Mouse (Mus musculus) forebrain, embryonic 15.5 days (tissue): ENCODE results near the gene Dtx3. TPM values are rescaled to one million over a fixed set of nuclear protein-coding genes. Genes with fewer than 3 reads are reported as not detected.
A peak's percentile ranks its signal among the peaks of the same experiment; 100 is the strongest.
"Not testable (repeated sequence)": the region's sequence is repeated elsewhere in the genome, so short reads cannot be mapped to it uniquely, and the experiment has no call there.

Experiments used
- ATAC-seq: fragments of 200-750 bp; cut with Nextera tagmentation; replicated peaks from 2 replicates; pipeline ENCODE4 v1.8.0; 2017; ENCODE audit warnings: mild to moderate bottlenecking, moderate TSS enrichment, moderate library complexity
- H3K27ac ChIP-seq: fragments of 300-500 bp; sonication (generic); replicated peaks from 2 replicates; pipeline ENCODE4 v1.5.1; 2015; ENCODE audit warnings: mild to moderate bottlenecking, inconsistent platforms
- H3K27me3 ChIP-seq: fragments of 300-500 bp; sonication (generic); 2 replicates; pipeline ENCODE4 v1.6.1; 2015; ENCODE audit warnings: inconsistent platforms
- H3K36me3 ChIP-seq: fragments of 300-500 bp; sonication (generic); 2 replicates; pipeline ENCODE4 v1.6.1; 2015; ENCODE audit warnings: mild to moderate bottlenecking, inconsistent platforms
- H3K4me1 ChIP-seq: fragments of 300-500 bp; sonication (generic); 2 replicates; pipeline ENCODE4 v1.6.1; 2015; ENCODE audit warnings: inconsistent platforms
- H3K4me2 ChIP-seq: fragments of 300-500 bp; sonication (generic); replicated peaks from 2 replicates; pipeline ENCODE4 v1.6.1; 2015; ENCODE audit warnings: mild to moderate bottlenecking, inconsistent platforms
- H3K4me3 ChIP-seq: fragments of 300-500 bp; sonication (generic); 2 replicates; pipeline ENCODE4 v1.5.1; 2015; ENCODE audit warnings: mild to moderate bottlenecking, inconsistent platforms
- H3K9ac ChIP-seq: fragments of 300-500 bp; sonication (generic); replicated peaks from 2 replicates; pipeline ENCODE4 v1.6.1; 2015; ENCODE audit warnings: mild to moderate bottlenecking, inconsistent platforms
- H3K9me3 ChIP-seq: fragments of 300-500 bp; sonication (generic); 2 replicates; pipeline ENCODE4 v1.6.1; 2016; ENCODE audit warnings: inconsistent platforms
- WGBS: fragments of 180-500 bp; shearing (Covaris S2); methylation state at CpG from one replicate; pipeline ENCODE4 v1.1.7; 2015; ENCODE audit warnings: mixed read lengths; 5-methylcytosine and 5-hydroxymethylcytosine counted together
- polyA plus RNA-seq: library from polyadenylated mRNA; unstranded; fragments of >200 nt; fragmentation: Nextera tagmentation; extraction: Ambion mirVana; gene quantifications from 2 replicates; pipeline ENCODE4 v1.2.1, GENCODE M21; 2015

Dtx3 gene
- polyA plus RNA-seq, 1 experiment from 2014 or later: 211 TPM

- Histone ChIP-seq H3K4me2 (no peak overlapping the region), H3K27ac (no peak overlapping the region), H3K36me3 (peaks cover 47% of the 10 kb centered on the region), H3K27me3 (no peaks in the 10 kb centered on the region), H3K4me1 (peaks cover 10% of the 10 kb centered on the region), H3K9ac (no peak overlapping the region), H3K4me3 (no peak overlapping the region), H3K9me3 (no peaks in the 10 kb centered on the region)
- no peak for ATAC-seq
- 91% methylated on average over 8 of the region's 8 CpGs for WGBS
These were observed 4.8 kb upstream of the Dtx3 start for GRCm38 (mm10) chr10:127200279-127200678.

DNA sequence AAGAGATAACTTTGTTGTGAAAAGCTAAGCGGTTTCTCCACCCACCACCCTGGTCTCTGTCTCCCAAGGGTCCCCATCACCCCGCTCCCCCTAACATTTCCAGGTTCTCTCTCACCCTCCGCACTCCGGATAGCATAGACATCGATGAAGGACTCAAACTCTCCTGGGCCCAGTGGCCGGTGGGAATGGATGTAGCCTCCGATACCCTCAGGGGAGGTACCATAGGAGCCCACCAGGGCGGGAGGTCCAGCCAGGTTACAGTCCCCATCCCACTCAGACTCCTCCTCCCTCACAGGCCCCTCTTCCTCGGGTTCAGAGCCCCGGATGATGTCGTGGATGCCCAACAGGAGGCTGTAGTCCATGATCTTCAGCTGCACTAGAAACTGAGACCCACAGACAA, 3.9 kb upstream of the Dtx3 start:
- no peak overlapping the region for H3K4me3 ChIP-seq
- H3K36me3 ChIP-seq: peaks cover 39% of the 10 kb centered on the region
- WGBS: 88% methylated on average over 11 of the region's 11 CpGs
- no peaks in the 10 kb centered on the region for H3K27me3 ChIP-seq
- ATAC-seq: no peak
- no peaks in the 10 kb centered on the region for H3K9me3 ChIP-seq
- H3K9ac ChIP-seq: no peak overlapping the region
- no peak overlapping the region for H3K27ac ChIP-seq
- H3K4me2 ChIP-seq: no peak overlapping the region
- peaks cover 17% of the 10 kb centered on the region for H3K4me1 ChIP-seq

GRCm38 (mm10) chr10:127199068-127199467, 3.5 kb upstream of the Dtx3 start:
- Histone ChIP-seq H3K27me3 (no peaks in the 10 kb centered on the region), H3K4me3 (no peak overlapping the region), H3K36me3 (peaks cover 38% of the 10 kb centered on the region), H3K9ac (no peak overlapping the region), H3K4me2 (no peak overlapping the region), H3K4me1 (peaks cover 21% of the 10 kb centered on the region), H3K27ac (no peak overlapping the region), H3K9me3 (no peaks in the 10 kb centered on the region)
- 66% methylated on average over 5 of the region's 5 CpGs for WGBS
- no peak for ATAC-seq

- H3K9me3 ChIP-seq: no peaks in the 10 kb centered on the region
- no peak overlapping the region for H3K4me3 ChIP-seq
- H3K36me3 ChIP-seq: peaks cover 37% of the 10 kb centered on the region
- H3K4me2 ChIP-seq: no peak overlapping the region
- 70% methylated on average over 2 of the region's 2 CpGs for WGBS
- H3K4me1 ChIP-seq: peaks cover 21% of the 10 kb centered on the region
- no peak overlapping the region for H3K9ac ChIP-seq
- ATAC-seq: no peak
- no peak overlapping the region for H3K27ac ChIP-seq
- no peaks in the 10 kb centered on the region for H3K27me3 ChIP-seq
These were observed 3.0 kb upstream of the Dtx3 start for GRCm38 (mm10) chr10:127198492-127198891.

GRCm38 (mm10) chr10:127197505-127198110, 2.1 kb upstream of the Dtx3 start:
- no peak overlapping the region for H3K27ac ChIP-seq
- no peak overlapping the region for H3K4me2 ChIP-seq
- no peak overlapping the region for H3K9ac ChIP-seq
- ATAC-seq: no peak
- H3K4me1 ChIP-seq: peaks cover 21% of the 10 kb centered on the region
- WGBS: 85% methylated on average over 11 of the region's 11 CpGs
- H3K27me3 ChIP-seq: no peaks in the 10 kb centered on the region
- peaks cover 37% of the 10 kb centered on the region for H3K36me3 ChIP-seq
- no peaks in the 10 kb centered on the region for H3K9me3 ChIP-seq
- H3K4me3 ChIP-seq: no peak overlapping the region

GRCm38 (mm10) chr10:127197104-127197503, 1.6 kb upstream of the Dtx3 start:
- H3K9ac ChIP-seq: no peak overlapping the region
- peaks cover 36% of the 10 kb centered on the region for H3K36me3 ChIP-seq
- ATAC-seq: no peak
- H3K4me3 ChIP-seq: no peak overlapping the region
- peaks cover 21% of the 10 kb centered on the region for H3K4me1 ChIP-seq
- H3K4me2 ChIP-seq: no peak overlapping the region
- 90% methylated on average over 8 of the region's 8 CpGs for WGBS
- no peaks in the 10 kb centered on the region for H3K9me3 ChIP-seq
- no peaks in the 10 kb centered on the region for H3K27me3 ChIP-seq
- H3K27ac ChIP-seq: no peak overlapping the region

GRCm38 (mm10) chr10:127196392-127196791, 864 bp upstream of the Dtx3 start:
- H3K9me3 ChIP-seq: no peaks in the 10 kb centered on the region
- peak overlapping the region; percentile 91 for H3K4me2 ChIP-seq
- peak; percentile 54 for ATAC-seq
- H3K27me3 ChIP-seq: no peaks in the 10 kb centered on the region
- peak overlapping the region; percentile 98 for H3K4me3 ChIP-seq
- peaks cover 37% of the 10 kb centered on the region for H3K36me3 ChIP-seq
- WGBS: 3% methylated on average over 5 of the region's 5 CpGs
- peak overlapping the region; percentile 90 for H3K27ac ChIP-seq
- peaks cover 21% of the 10 kb centered on the region for H3K4me1 ChIP-seq
- peak overlapping the region; percentile 99 for H3K9ac ChIP-seq

GRCm38 (mm10) chr10:127194428-127195327, 850 bp downstream of the Dtx3 start:
- ATAC-seq: peak; percentile 39
- Histone ChIP-seq H3K36me3 (peaks cover 37% of the 10 kb centered on the region), H3K27ac (peak overlapping the region; percentile 90), H3K4me3 (peak overlapping the region; percentile 98), H3K4me1 (peaks cover 32% of the 10 kb centered on the region), H3K9ac (peak overlapping the region; percentile 99), H3K27me3 (no peaks in the 10 kb centered on the region), H3K4me2 (peak overlapping the region; percentile 91), H3K9me3 (no peaks in the 10 kb centered on the region)
- WGBS: 20% methylated on average over 22 of the region's 22 CpGs

DNA sequence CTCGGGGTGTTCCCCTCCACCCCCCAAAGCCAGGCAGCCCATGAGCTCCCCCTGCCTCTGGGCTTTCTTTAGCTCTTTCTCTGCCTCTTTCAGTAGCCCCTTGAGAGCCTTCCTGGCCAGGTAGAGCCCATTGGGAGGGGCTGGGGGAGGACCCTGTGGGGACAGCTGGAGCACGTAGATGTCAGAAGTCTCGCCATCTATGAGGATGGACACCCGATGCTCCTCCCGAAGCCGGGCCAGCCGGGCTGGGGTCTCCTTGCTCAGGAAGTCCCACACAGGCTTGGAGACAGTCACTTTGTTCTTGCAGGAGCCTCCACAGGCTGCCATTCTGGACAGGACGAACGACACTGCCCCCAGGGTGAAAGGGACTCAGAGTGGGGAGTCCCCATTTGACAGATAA, 2.5 kb downstream of the Dtx3 start:
- no peak overlapping the region for H3K4me3 ChIP-seq
- no peak for ATAC-seq
- no peak overlapping the region for H3K27ac ChIP-seq
- 89% methylated on average over 9 of the region's 9 CpGs for WGBS
- H3K9ac ChIP-seq: no peak overlapping the region
- no peak overlapping the region for H3K4me2 ChIP-seq
- H3K4me1 ChIP-seq: peaks cover 45% of the 10 kb centered on the region
- no peaks in the 10 kb centered on the region for H3K9me3 ChIP-seq
- peaks cover 21% of the 10 kb centered on the region for H3K36me3 ChIP-seq
- no peaks in the 10 kb centered on the region for H3K27me3 ChIP-seq

- ATAC-seq, H3K27me3 ChIP-seq, H3K9me3 ChIP-seq, H3K4me2 ChIP-seq, H3K4me3 ChIP-seq, H3K9ac ChIP-seq, H3K27ac ChIP-seq: not testable (repeated sequence)
- 74% methylated on average over 1 of the region's 1 CpGs for WGBS
- peaks cover 55% of the 10 kb centered on the region for H3K4me1 ChIP-seq
- H3K36me3 ChIP-seq: peaks cover 21% of the 10 kb centered on the region
These were observed 3.5 kb downstream of the Dtx3 start for GRCm38 (mm10) chr10:127192057-127192328.

DNA sequence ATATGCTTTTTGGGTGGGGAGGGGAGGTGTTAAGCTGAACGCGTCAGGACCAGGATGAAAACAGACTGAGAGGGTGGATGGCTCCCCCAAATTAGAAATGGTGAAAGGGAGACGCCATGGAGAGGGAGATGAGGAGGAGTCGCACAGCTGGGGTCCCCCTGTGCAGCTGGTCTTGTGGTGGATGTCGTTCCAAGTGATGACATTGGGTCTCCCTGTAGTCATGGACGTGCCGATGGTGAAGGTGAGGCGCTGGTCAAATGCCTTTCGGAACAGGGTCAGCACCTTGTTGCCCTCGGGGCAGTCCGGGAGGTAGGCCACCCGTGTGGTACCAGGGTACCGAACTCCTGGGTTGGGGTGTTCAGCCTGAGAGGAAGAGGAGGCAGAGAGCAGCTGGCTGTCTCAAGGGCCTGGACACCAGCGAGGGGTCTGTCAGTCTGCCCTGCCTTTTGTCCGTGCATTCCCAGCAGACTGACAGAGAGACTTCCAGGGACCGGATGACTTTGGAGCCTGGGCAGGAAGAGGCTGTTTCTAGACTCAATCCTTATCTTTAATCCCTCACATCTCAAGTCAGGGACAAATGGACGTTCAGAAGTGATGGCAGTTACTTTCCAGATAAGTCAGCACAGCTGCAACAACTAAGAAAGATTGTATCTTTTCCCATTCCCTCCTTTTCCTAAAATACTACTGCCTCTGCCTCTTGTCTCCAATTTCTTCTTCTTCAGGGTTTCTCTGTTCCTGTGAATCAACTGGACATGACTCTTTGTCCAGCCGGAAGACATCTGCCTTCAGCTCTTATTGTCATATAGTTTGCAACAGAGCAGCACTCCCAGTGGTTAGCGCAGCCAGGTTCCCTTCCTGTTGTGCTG, 4.1 kb downstream of the Dtx3 start:
- Histone ChIP-seq H3K27ac (no peak overlapping the region), H3K9ac (no peak overlapping the region), H3K4me1 (peaks cover 54% of the 10 kb centered on the region), H3K27me3 (no peaks in the 10 kb centered on the region), H3K4me3 (no peak overlapping the region), H3K36me3 (peaks cover 21% of the 10 kb centered on the region), H3K4me2 (no peak overlapping the region), H3K9me3 (no peaks in the 10 kb centered on the region)
- WGBS: 80% methylated on average over 19 of the region's 19 CpGs
- ATAC-seq: no peak
